Mouse (Mus musculus): ENCODE results near the gene Ankrd33. TPM values are rescaled to one million over a fixed set of nuclear protein-coding genes. Genes with fewer than 3 reads are reported as not detected.

Ankrd33 gene
- polyA plus RNA-seq, 1 experiment from 2014 or later: not detected

DNA sequence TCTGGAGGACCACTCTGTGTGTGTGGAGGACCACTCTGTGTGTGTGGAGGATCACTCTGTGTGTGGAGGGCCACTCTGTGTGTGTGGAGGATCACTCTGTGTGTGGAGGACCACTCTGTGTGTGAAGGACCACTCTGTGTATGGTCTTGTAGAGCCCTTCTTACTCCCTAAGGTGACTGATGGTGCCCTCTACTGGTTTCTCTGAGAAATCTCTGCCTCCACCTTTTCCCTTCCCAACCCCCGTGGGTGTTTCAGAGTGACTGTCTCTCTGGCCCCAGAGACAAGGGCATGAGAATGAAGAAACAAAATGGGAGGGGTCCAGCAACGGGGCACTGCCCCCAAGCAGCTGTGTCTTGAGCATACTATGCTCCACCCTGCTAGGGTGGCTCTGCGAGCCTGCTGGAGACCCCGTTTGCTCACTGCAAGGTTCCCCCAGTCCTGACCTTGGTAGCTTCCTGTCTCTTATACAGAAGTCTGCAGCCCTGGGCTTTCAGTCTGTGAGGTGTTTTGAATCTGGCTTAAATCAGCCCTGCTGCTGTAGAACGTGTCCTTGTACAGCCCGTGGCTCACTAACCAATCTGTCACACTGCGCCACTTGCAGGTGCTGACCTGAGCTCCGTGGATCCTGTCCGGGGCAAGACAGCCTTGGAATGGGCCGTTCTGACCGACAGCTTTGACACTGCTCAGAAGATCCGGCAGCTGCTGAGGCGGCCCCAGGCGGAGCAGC lies 3.0 kb downstream of the Ankrd33 start:
- no peaks in the 10 kb centered on the region; the same call in 1 of the 2 replicates for H3K9me3 ChIP-seq (replicated peaks; ENCODE audit: low read length)
- H3K9ac ChIP-seq (ENCODE audit: low read depth, low read length): no peak overlapping the region
- H3K4me2 ChIP-seq (ENCODE audit: low read length): no peak overlapping the region
- WGBS: 52% methylated on average over 14 of the region's 14 CpGs
- ATAC-seq (replicated peaks; ENCODE audit: low FRiP score, low read depth) (0 out of 2 replicates have a peak, but pooled peaks have one; percentile 33), DNase-seq (ENCODE audit: low spot score) (peak; percentile 78)
- H3K4me3 ChIP-seq (replicated peaks; ENCODE audit: low read depth, low read length): no peak overlapping the region
- no peak overlapping the region for H3K27ac ChIP-seq
- no peaks in the 10 kb centered on the region for H3K36me3 ChIP-seq (ENCODE audit: insufficient read depth, low read length)
- peaks cover 8% of the 10 kb centered on the region; the same call in 1 of the 2 replicates for H3K4me1 ChIP-seq (replicated peaks; ENCODE audit: insufficient read depth, low read length)
- peak; percentile 73 for TF ChIP-seq CTCF (IDR thresholded peaks at IDR 0.05; ENCODE audit: low read depth)
- no peaks in the 10 kb centered on the region for H3K27me3 ChIP-seq (ENCODE audit: insufficient read depth, low read length)

DNA sequence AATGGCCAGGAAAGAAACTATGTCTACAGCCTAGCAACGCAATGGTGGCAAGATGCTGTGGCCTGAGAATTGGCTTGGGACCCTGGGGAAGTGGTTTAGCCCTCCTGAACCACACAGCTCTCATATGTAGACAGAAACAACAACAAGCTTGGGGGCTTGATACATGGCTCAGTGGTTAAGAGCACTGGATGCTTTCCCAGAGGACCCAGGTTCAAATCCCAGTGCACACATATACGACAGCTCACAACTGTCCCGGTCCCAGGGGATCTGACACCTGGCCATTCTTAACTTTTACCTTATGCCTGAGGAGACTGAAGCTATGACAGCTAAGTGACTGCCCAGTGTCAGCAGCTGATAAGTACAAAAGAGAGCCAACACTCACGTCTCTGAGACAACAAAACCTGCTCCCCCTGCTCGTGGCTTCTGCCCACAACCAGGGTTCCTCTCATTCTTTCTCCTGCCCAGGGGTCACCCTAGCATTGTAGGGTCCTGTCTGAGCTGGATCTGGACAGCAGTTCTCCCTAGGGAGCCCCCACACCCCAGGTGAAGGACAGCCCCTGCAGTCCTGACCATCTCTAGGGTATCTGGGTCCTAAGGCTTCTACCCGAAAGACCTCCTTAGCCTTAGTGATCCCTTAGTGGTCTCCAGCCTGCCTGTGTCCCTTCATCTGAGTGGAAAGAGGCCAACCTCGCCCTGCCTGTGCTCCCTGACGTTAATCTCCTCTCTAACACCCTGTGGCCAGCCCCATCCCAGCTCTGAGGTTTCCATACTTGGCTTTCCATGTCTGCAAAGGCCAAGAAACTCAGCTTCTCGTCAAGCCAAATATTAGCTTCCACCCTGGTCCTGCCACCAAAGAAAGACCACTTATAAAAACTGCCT lies 6.1 kb downstream of the Ankrd33 start:
- Histone ChIP-seq H3K9me3 (replicated peaks; ENCODE audit: low read length) (no peaks in the 10 kb centered on the region), H3K9ac (ENCODE audit: low read depth, low read length) (no peak overlapping the region), H3K27ac (no peak overlapping the region), H3K36me3 (ENCODE audit: insufficient read depth, low read length) (no peaks in the 10 kb centered on the region), H3K4me3 (replicated peaks; ENCODE audit: low read depth, low read length) (no peak overlapping the region), H3K27me3 (ENCODE audit: insufficient read depth, low read length) (no peaks in the 10 kb centered on the region), H3K4me1 (replicated peaks; ENCODE audit: insufficient read depth, low read length) (peaks cover 8% of the 10 kb centered on the region; the same call in 1 of the 2 replicates), H3K4me2 (ENCODE audit: low read length) (no peak overlapping the region)
- no peak for DNase-seq (ENCODE audit: low spot score)
- no peak for TF ChIP-seq CTCF (IDR thresholded peaks at IDR 0.05; ENCODE audit: low read depth)
- WGBS: 77% methylated on average over 9 of the region's 9 CpGs
- ATAC-seq (replicated peaks; ENCODE audit: low FRiP score, low read depth): no peak

DNA sequence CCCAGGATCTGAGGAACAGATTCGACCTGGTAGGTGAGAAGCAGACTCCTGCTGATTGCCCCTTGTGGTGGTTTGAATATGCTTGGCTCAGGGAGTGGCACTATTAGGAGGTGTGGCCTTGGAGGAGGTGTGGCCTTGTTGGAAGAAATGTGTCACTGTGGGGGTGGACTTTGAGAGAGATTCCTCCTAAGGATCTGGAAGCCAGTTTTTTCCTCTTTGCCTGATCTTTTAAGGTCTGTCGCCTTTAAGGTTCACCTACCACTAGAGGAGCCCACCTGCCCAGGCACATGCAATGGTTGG lies 6.7 kb downstream of the Ankrd33 start:
- Histone ChIP-seq H3K4me3 (replicated peaks; ENCODE audit: low read depth, low read length) (no peak overlapping the region), H3K27ac (no peak overlapping the region), H3K27me3 (ENCODE audit: insufficient read depth, low read length) (no peaks in the 10 kb centered on the region), H3K9me3 (replicated peaks; ENCODE audit: low read length) (no peaks in the 10 kb centered on the region), H3K4me1 (replicated peaks; ENCODE audit: insufficient read depth, low read length) (peaks cover 8% of the 10 kb centered on the region; the same call in 1 of the 2 replicates), H3K36me3 (ENCODE audit: insufficient read depth, low read length) (no peaks in the 10 kb centered on the region), H3K4me2 (ENCODE audit: low read length) (no peak overlapping the region), H3K9ac (ENCODE audit: low read depth, low read length) (no peak overlapping the region)
- TF ChIP-seq CTCF (IDR thresholded peaks at IDR 0.05; ENCODE audit: low read depth): peak; percentile 53
- DNase-seq (ENCODE audit: low spot score) (peak; percentile 67), ATAC-seq (replicated peaks; ENCODE audit: low FRiP score, low read depth) (no peak)
- 31% methylated on average over 2 of the region's 2 CpGs for WGBS

DNA sequence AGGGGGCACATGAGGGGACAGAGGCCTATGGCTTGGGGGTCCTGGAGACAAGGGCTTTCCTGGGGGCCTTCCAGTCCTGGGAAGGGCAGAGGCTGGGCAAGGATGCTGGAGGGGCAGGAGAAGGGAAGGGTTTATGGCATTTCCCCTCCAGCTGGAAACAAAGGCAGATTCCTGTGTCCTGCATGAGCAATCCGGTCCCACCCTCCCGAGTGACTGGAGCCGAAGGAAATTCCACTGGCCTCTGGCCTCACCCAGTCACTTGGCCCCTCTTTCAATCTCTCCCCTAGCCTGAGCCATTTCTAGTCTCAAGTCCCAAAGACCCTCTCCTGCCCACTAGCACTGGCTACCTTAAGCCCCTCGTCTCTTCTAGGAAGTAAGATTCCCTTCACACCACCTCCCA lies 7.6 kb downstream of the Ankrd33 start:
- Histone ChIP-seq H3K27me3 (ENCODE audit: insufficient read depth, low read length) (no peaks in the 10 kb centered on the region), H3K36me3 (ENCODE audit: insufficient read depth, low read length) (no peaks in the 10 kb centered on the region)
- WGBS: 34% methylated on average over 4 of the region's 4 CpGs

DNA sequence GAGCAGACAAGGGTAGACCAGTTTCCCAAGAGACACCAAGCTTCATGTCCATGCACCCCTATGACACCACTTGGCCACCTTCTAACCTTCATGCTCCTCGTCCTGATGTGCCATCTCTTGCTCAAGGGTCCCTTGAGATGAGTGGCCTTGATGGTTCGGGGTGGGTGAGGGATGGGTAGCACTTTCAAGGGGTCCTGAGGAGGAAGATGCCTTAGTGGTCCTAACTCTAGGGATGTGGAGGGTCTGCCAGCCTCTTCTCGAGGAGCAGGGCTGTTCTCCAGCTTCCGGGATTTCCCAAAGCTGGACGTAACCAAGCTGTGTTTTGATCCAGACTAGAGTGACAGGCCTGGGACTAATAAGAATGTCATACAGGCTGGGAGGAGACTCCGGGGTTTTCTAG lies 10.0 kb downstream of the Ankrd33 start:
- Histone ChIP-seq H3K9me3 (replicated peaks; ENCODE audit: low read length) (no peaks in the 10 kb centered on the region), H3K9ac (ENCODE audit: low read depth, low read length) (no peak overlapping the region), H3K4me2 (ENCODE audit: low read length) (no peak overlapping the region), H3K27me3 (ENCODE audit: insufficient read depth, low read length) (no peaks in the 10 kb centered on the region), H3K27ac (peak overlapping the region; percentile 86; the same call in 1 of the 2 replicates), H3K4me1 (replicated peaks; ENCODE audit: insufficient read depth, low read length) (peaks cover 15% of the 10 kb centered on the region; the same call in 1 of the 2 replicates), H3K4me3 (replicated peaks; ENCODE audit: low read depth, low read length) (no peak overlapping the region), H3K36me3 (ENCODE audit: insufficient read depth, low read length) (no peaks in the 10 kb centered on the region)
- TF ChIP-seq CTCF (IDR thresholded peaks at IDR 0.05; ENCODE audit: low read depth): no peak
- WGBS: 86% methylated on average over 6 of the region's 6 CpGs
- ATAC-seq (replicated peaks; ENCODE audit: low FRiP score, low read depth) (no peak), DNase-seq (ENCODE audit: low spot score) (no peak)

More for the DNA sequence above, 7.6 kb downstream of the Ankrd33 start:
- ATAC-seq (replicated peaks; ENCODE audit: low FRiP score, low read depth) (no peak), DNase-seq (ENCODE audit: low spot score) (peak; percentile 38)
- Histone ChIP-seq H3K9ac (ENCODE audit: low read depth, low read length) (no peak overlapping the region), H3K9me3 (replicated peaks; ENCODE audit: low read length) (no peaks in the 10 kb centered on the region), H3K27ac (peak overlapping the region; percentile 50; the same call in 1 of the 2 replicates), H3K4me2 (ENCODE audit: low read length) (no peak overlapping the region), H3K4me1 (replicated peaks; ENCODE audit: insufficient read depth, low read length) (peaks cover 11% of the 10 kb centered on the region; the same call in 1 of the 2 replicates), H3K4me3 (replicated peaks; ENCODE audit: low read depth, low read length) (no peak overlapping the region)
- no peak for TF ChIP-seq CTCF (IDR thresholded peaks at IDR 0.05; ENCODE audit: low read depth)

DNA sequence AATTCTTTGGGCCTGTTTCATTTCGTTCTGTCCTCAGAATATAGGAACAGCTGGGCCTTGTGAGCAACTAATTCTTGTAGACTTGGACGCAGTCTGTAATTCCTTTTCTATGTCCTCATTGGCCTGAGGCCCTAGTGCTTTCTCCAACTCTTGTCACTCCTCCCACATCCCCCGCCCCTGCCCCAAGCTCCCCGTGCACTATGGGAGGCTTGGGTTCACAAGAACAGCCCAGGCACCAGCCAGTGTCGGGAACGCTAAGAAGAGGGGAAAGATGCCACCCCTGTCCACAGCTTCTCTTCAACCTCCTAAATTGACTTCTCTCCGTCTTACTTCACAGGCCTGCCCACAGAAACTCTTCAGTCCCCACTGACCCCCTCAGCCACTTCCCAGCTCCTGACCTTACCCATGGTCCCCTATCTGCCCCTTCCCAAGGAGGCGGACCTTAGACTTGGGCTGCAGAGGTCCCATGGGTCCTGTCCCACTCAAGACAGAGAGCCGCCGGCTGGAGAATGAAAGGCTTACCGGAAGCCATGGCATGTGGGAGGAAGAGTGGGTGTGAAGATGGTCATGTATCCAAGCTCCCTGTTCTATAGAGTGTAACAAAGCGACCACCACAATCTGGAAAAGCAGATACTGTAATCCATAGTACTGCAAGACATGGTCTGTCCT lies 11.5 kb downstream of the Ankrd33 start:
- peak overlapping the region; percentile 86 for H3K27ac ChIP-seq
- H3K36me3 ChIP-seq (ENCODE audit: insufficient read depth, low read length): no peaks in the 10 kb centered on the region
- no peak overlapping the region for H3K4me2 ChIP-seq (ENCODE audit: low read length)
- H3K4me3 ChIP-seq (replicated peaks; ENCODE audit: low read depth, low read length): no peak overlapping the region
- no peaks in the 10 kb centered on the region for H3K27me3 ChIP-seq (ENCODE audit: insufficient read depth, low read length)
- no peak for TF ChIP-seq CTCF (IDR thresholded peaks at IDR 0.05; ENCODE audit: low read depth)
- no peak overlapping the region for H3K9ac ChIP-seq (ENCODE audit: low read depth, low read length)
- WGBS: 51% methylated on average over 12 of the region's 12 CpGs
- peak; percentile 21; the same call in 1 of the 2 replicates for ATAC-seq (replicated peaks; ENCODE audit: low FRiP score, low read depth)
- peak; percentile 93 for DNase-seq (ENCODE audit: low spot score)
- peaks cover 28% of the 10 kb centered on the region for H3K4me1 ChIP-seq (replicated peaks; ENCODE audit: insufficient read depth, low read length)
- no peaks in the 10 kb centered on the region for H3K9me3 ChIP-seq (replicated peaks; ENCODE audit: low read length)

Measured in kidney, postnatal 0 days (tissue).